Mouse (Mus musculus): Measurements from ENCODE around the gene Trp53bp2. TPM values are rescaled to one million over a fixed set of nuclear protein-coding genes. Genes with fewer than 3 reads are reported as not detected.

The Trp53bp2 gene
- 10 to 100 TPM in 3 of 4 experiments, 1 to 10 TPM in 1; 8.2 to 11.8 (median 10.9) TPM for total RNA-seq (2022)

- peak; percentile 97 to 99 for DNase-seq (ENCODE audit: low spot score in 2 of 2)
Measured at GRCm38 (mm10) chr1:182408684-182409327, at the start of gene Trp53bp2. Trp53bp2 (plus strand) TSS chr1:182409172.

GRCm38 (mm10) chr1:182362703-182363102, 46.3 kb upstream of the Trp53bp2 start:
- DNase-seq (ENCODE audit: low spot score in 2 of 2): no peak

GRCm38 (mm10) chr1:182363683-182364404, 45.1 kb upstream of the Trp53bp2 start:
- no peak for DNase-seq (ENCODE audit: low spot score in 2 of 2)

- no peak for DNase-seq (ENCODE audit: low spot score in 2 of 2)
Measured at GRCm38 (mm10) chr1:182368309-182368708, 40.7 kb upstream of the Trp53bp2 start.

- no peak for DNase-seq (ENCODE audit: low spot score in 2 of 2)
Measured at GRCm38 (mm10) chr1:182368782-182369181, 40.2 kb upstream of the Trp53bp2 start.

- no peak for DNase-seq (ENCODE audit: low spot score in 2 of 2)
Measured at GRCm38 (mm10) chr1:182369435-182369834, 39.5 kb upstream of the Trp53bp2 start.

- no peak for DNase-seq (ENCODE audit: low spot score in 2 of 2)
Measured at GRCm38 (mm10) chr1:182371891-182372290, 37.1 kb upstream of the Trp53bp2 start.

GRCm38 (mm10) chr1:182376221-182376620, 32.8 kb upstream of the Trp53bp2 start:
- DNase-seq (ENCODE audit: low spot score in 2 of 2): no peak

- DNase-seq (ENCODE audit: low spot score in 2 of 2): no peak
Measured at GRCm38 (mm10) chr1:182376826-182377225, 32.1 kb upstream of the Trp53bp2 start.

GRCm38 (mm10) chr1:182377519-182377918, 31.5 kb upstream of the Trp53bp2 start:
- DNase-seq (ENCODE audit: low spot score in 2 of 2): no peak

- no peak for DNase-seq (ENCODE audit: low spot score in 2 of 2)
Measured at GRCm38 (mm10) chr1:182378205-182378835, 30.7 kb upstream of the Trp53bp2 start.

GRCm38 (mm10) chr1:182378876-182379275, 30.1 kb upstream of the Trp53bp2 start:
- no peak for DNase-seq (ENCODE audit: low spot score in 2 of 2)

GRCm38 (mm10) chr1:182380683-182381082, 28.3 kb upstream of the Trp53bp2 start:
- DNase-seq (ENCODE audit: low spot score in 2 of 2): no peak

GRCm38 (mm10) chr1:182381327-182381726, 27.6 kb upstream of the Trp53bp2 start:
- no peak for DNase-seq (ENCODE audit: low spot score in 2 of 2)

GRCm38 (mm10) chr1:182383096-182383495, 25.9 kb upstream of the Trp53bp2 start:
- peak; percentile 41 to 55 for DNase-seq (ENCODE audit: low spot score in 2 of 2)

- DNase-seq (ENCODE audit: low spot score in 2 of 2): peak in 1 of 2 experiments; percentile 13
Measured at GRCm38 (mm10) chr1:182386449-182386848, 22.5 kb upstream of the Trp53bp2 start.

- no peak for DNase-seq (ENCODE audit: low spot score in 2 of 2)
Measured at GRCm38 (mm10) chr1:182388729-182389128, 20.2 kb upstream of the Trp53bp2 start.

GRCm38 (mm10) chr1:182398171-182398570, 10.8 kb upstream of the Trp53bp2 start:
- DNase-seq (ENCODE audit: low spot score in 2 of 2): no peak

GRCm38 (mm10) chr1:182398780-182399179, 10.2 kb upstream of the Trp53bp2 start:
- no peak for DNase-seq (ENCODE audit: low spot score in 2 of 2)

GRCm38 (mm10) chr1:182399205-182399604, 9.8 kb upstream of the Trp53bp2 start:
- DNase-seq (ENCODE audit: low spot score in 2 of 2): no peak

GRCm38 (mm10) chr1:182399908-182400307, 9.1 kb upstream of the Trp53bp2 start:
- no peak for DNase-seq (ENCODE audit: low spot score in 2 of 2)

- DNase-seq (ENCODE audit: low spot score in 2 of 2): no peak
Measured at GRCm38 (mm10) chr1:182403076-182403475, 5.9 kb upstream of the Trp53bp2 start.
